Mouse (Mus musculus) MEL (cell line): Measurements from ENCODE around the gene Epb41l4b. TPM values are rescaled to one million over a fixed set of nuclear protein-coding genes. Genes with fewer than 3 reads are reported as not detected.

Experiments
- DNase-seq: peaks from one replicate; pipeline ENCODE4 v3.0.0; 2011; ENCODE audit warnings: low read depth, low spot score
- H3K27ac ChIP-seq: 2 replicates; pipeline ENCODE4 v1.5.1; 2012; ENCODE audit warnings: low read depth, mild to moderate bottlenecking, control low read depth, low read length, moderate library complexity; ENCODE audit not compliant: control insufficient read depth
- H3K27me3 ChIP-seq, 2 experiments: fragments of 150-350 bp in 1 of 2; sonication (generic) in 1 of 2; 2 replicates each; pipeline ENCODE4 v1.6.1; 2012; ENCODE audit warnings: low read length in 2 of 2, mild to moderate bottlenecking in 2 of 2, improper control_type of control experiment in 1 of 2, moderate library complexity in 1 of 2; ENCODE audit not compliant: insufficient read depth in 2 of 2, control insufficient read depth in 1 of 2
- H3K36me3 ChIP-seq, 2 experiments: 2 replicates each; pipeline ENCODE4 v1.6.1; 2012 to 2014; ENCODE audit warnings: low read length in 2 of 2, improper control_type of control experiment in 1 of 2, inconsistent platforms in 1 of 2, mild to moderate bottlenecking in 1 of 2; ENCODE audit not compliant: insufficient read depth in 2 of 2, control insufficient read depth in 1 of 2
- H3K4me1 ChIP-seq, 2 experiments: fragments of 150-350 bp in 1 of 2; sonication (generic) in 1 of 2; 2 replicates each; pipeline ENCODE4 v1.6.1; 2012; ENCODE audit warnings: low read length in 2 of 2, improper control_type of control experiment in 1 of 2, mild to moderate bottlenecking in 1 of 2; ENCODE audit not compliant: insufficient read depth in 2 of 2, control insufficient read depth in 1 of 2
- H3K4me3 ChIP-seq, 2 experiments: fragments of 150-350 bp in 1 of 2; sonication (generic) in 1 of 2; 2 replicates each; pipeline ENCODE4 v1.5.1; 2012; ENCODE audit warnings: low read depth in 2 of 2, low read length in 2 of 2, mild to moderate bottlenecking in 2 of 2, moderate library complexity in 2 of 2, control low read depth in 1 of 2, improper control_type of control experiment in 1 of 2; ENCODE audit not compliant: control insufficient read depth in 1 of 2, insufficient read depth in 1 of 2
- H3K79me2 ChIP-seq: 2 replicates; pipeline ENCODE4 v1.6.1; 2012; ENCODE audit warnings: mild to moderate bottlenecking, low read length, moderate library complexity; ENCODE audit not compliant: control insufficient read depth, poor library complexity, insufficient read depth
- H3K9ac ChIP-seq: 2 replicates; pipeline ENCODE4 v1.6.1; 2012; ENCODE audit warnings: low read depth, mild to moderate bottlenecking, control low read depth, low read length, moderate library complexity; ENCODE audit not compliant: control insufficient read depth, poor library complexity, severe bottlenecking
- H3K9me3 ChIP-seq: fragments of 150-350 bp; sonication (generic); replicated peaks from 2 replicates; pipeline ENCODE4 v1.6.1; 2012; ENCODE audit warnings: mild to moderate bottlenecking, low read length, improper control_type of control experiment, moderate library complexity; ENCODE audit not compliant: insufficient read depth
- E2F4 ChIP-seq: IDR thresholded peaks from 2 replicates; pipeline ENCODE4 v1.6.1; 2011; ENCODE audit warnings: low read depth, low read length, improper control_type of control experiment, borderline replicate concordance
- MAX ChIP-seq: IDR thresholded peaks from 2 replicates; pipeline ENCODE4 v1.6.1; 2011; ENCODE audit warnings: low read length, improper control_type of control experiment
- NRF1 ChIP-seq: IDR thresholded peaks from 2 replicates; pipeline ENCODE4 v1.6.1; 2014; ENCODE audit warnings: low read depth, mild to moderate bottlenecking, inconsistent platforms, low read length, improper control_type of control experiment, moderate library complexity; ENCODE audit not compliant: poor library complexity, insufficient read depth, severe bottlenecking
- TAL1 ChIP-seq: IDR thresholded peaks from 2 replicates; pipeline ENCODE4 v1.6.1; 2012; ENCODE audit warnings: mild to moderate bottlenecking, inconsistent platforms, low read length, moderate library complexity, mixed read lengths
- USF1 ChIP-seq: IDR thresholded peaks from 2 replicates; pipeline ENCODE4 v1.6.1; 2014; ENCODE audit warnings: low read depth, mild to moderate bottlenecking, inconsistent platforms, low read length, improper control_type of control experiment, moderate library complexity
- ZC3H11A ChIP-seq: IDR thresholded peaks from 2 replicates; pipeline ENCODE4 v1.6.1; 2012; ENCODE audit warnings: low read depth, mild to moderate bottlenecking, inconsistent platforms, low read length, improper control_type of control experiment
- polyA plus RNA-seq, 2 experiments: library from polyadenylated mRNA; stranded (reverse) in 1 of 2; unstranded in 1 of 2; fragments of >175 nt in 1 of 2; fragments of >200 nt in 1 of 2; gene quantifications; 2 replicates each; pipeline versions ENCODE4 v1.2.1 to v1.2.4; 2012; ENCODE audit warnings: low replicate concordance in 2 of 2, low read depth in 1 of 2; ENCODE audit not compliant: insufficient read length in 2 of 2, insufficient read depth in 1 of 2, missing spikeins in 1 of 2
- total RNA-seq: library from RNA; depleted of rRNA; stranded (reverse); fragments of 300-350 nt; gene quantifications from 2 replicates; pipeline ENCODE4 v1.2.3, GENCODE M21; 2012

The Epb41l4b gene
- total and polyA plus RNA-seq, 3 experiments: not detected

- TF ChIP-seq NRF1: no peak
- Histone ChIP-seq H3K9ac (no peak overlapping the region), H3K4me3 (no peak overlapping the region), H3K4me1 (no peaks in the 10 kb centered on the region), H3K36me3 (no peaks in the 10 kb centered on the region; a peak in 1 of 4 replicates), H3K9me3 (no peaks in the 10 kb centered on the region), H3K27ac (no peak overlapping the region), H3K79me2 (no peaks in the 10 kb centered on the region), H3K27me3 (0 out of 4 replicates have a peak, but pooled peaks cover 0 to 1% of the 10 kb centered on the region in 2 experiments)
- no peak for DNase-seq
Observed at GRCm38 (mm10) chr4:56957518-56957917, 185.7 kb downstream of the Epb41l4b start.

GRCm38 (mm10) chr4:56953235-56953634, 190.0 kb downstream of the Epb41l4b start:
- DNase-seq: no peak
- H3K9me3 ChIP-seq: no peaks in the 10 kb centered on the region
- H3K36me3 ChIP-seq: no peaks in the 10 kb centered on the region; a peak in 2 of 4 replicates
- H3K27me3 ChIP-seq: 0 out of 4 replicates have a peak, but pooled peaks cover 0 to 1% of the 10 kb centered on the region in 2 experiments
- H3K9ac ChIP-seq: no peak overlapping the region
- TF ChIP-seq E2F4 (no peak), TAL1 (no peak)
- H3K79me2 ChIP-seq: no peaks in the 10 kb centered on the region
- H3K4me1 ChIP-seq: peaks cover 0 to 5% of the 10 kb centered on the region in 2 experiments; a peak in 1 of 4 replicates
- no peak overlapping the region for H3K4me3 ChIP-seq
- no peak overlapping the region for H3K27ac ChIP-seq

GRCm38 (mm10) chr4:56951701-56952100, 191.5 kb downstream of the Epb41l4b start:
- Histone ChIP-seq H3K9ac (no peak overlapping the region), H3K4me3 (no peak overlapping the region), H3K27me3 (no peaks in the 10 kb centered on the region), H3K4me1 (peaks cover 0 to 5% of the 10 kb centered on the region in 2 experiments; a peak in 1 of 4 replicates), H3K27ac (no peak overlapping the region), H3K36me3 (peaks cover 0 to 4% of the 10 kb centered on the region in 2 experiments; a peak in 2 of 4 replicates), H3K9me3 (no peaks in the 10 kb centered on the region), H3K79me2 (peaks cover 5% of the 10 kb centered on the region)
- DNase-seq: no peak
- TF ChIP-seq USF1 (peak; percentile 43), ZC3H11A (no peak)

- Histone ChIP-seq H3K36me3 (peaks cover 0 to 14% of the 10 kb centered on the region in 2 experiments; a peak in 2 of 4 replicates), H3K4me1 (peaks cover 0 to 9% of the 10 kb centered on the region in 2 experiments), H3K4me3 (no peak overlapping the region), H3K27me3 (no peaks in the 10 kb centered on the region), H3K27ac (no peak overlapping the region), H3K9me3 (no peaks in the 10 kb centered on the region), H3K79me2 (peaks cover 24% of the 10 kb centered on the region), H3K9ac (no peak overlapping the region)
- DNase-seq: no peak
- TF ChIP-seq MAX: no peak
Observed at GRCm38 (mm10) chr4:56949494-56949893, 193.7 kb downstream of the Epb41l4b start.
